Mouse (Mus musculus) neural tube, embryonic 15.5 days (tissue): ENCODE data around the gene Ngp. TPM values are rescaled to one million over a fixed set of nuclear protein-coding genes. Genes with fewer than 3 reads are reported as not detected.
A peak's percentile ranks its signal among the peaks of the same experiment; 100 is the strongest.
"Not testable (repeated sequence)": the region's sequence is repeated elsewhere in the genome, so short reads cannot be mapped to it uniquely, and the experiment has no call there.

ENCODE experiments used
- ATAC-seq: fragments of 200-750 bp; cut with Nextera tagmentation; 2 replicates; pipeline ENCODE4 v1.8.0; 2017; ENCODE audit warnings: mild to moderate bottlenecking, moderate TSS enrichment, moderate library complexity; ENCODE audit not compliant: low FRiP score
- H3K27ac ChIP-seq: fragments of 300-500 bp; sonication (generic); replicated peaks from 2 replicates; pipeline ENCODE4 v1.5.1; 2015; ENCODE audit warnings: mild to moderate bottlenecking, inconsistent platforms
- H3K27me3 ChIP-seq: fragments of 300-500 bp; sonication (generic); replicated peaks from 2 replicates; pipeline ENCODE4 v1.6.1; 2015; ENCODE audit warnings: inconsistent platforms
- H3K36me3 ChIP-seq: fragments of 300-500 bp; sonication (generic); 2 replicates; pipeline ENCODE4 v1.6.1; 2015; ENCODE audit warnings: inconsistent platforms
- H3K4me1 ChIP-seq: fragments of 300-500 bp; sonication (generic); 2 replicates; pipeline ENCODE4 v1.6.1; 2015; ENCODE audit warnings: inconsistent platforms
- H3K4me2 ChIP-seq: fragments of 300-500 bp; sonication (generic); 2 replicates; pipeline ENCODE4 v1.6.1; 2015; ENCODE audit warnings: inconsistent platforms, mild to moderate bottlenecking, moderate library complexity
- H3K4me3 ChIP-seq: fragments of 300-500 bp; sonication (generic); replicated peaks from 2 replicates; pipeline ENCODE4 v1.5.1; 2015; ENCODE audit warnings: mild to moderate bottlenecking, inconsistent platforms
- H3K9ac ChIP-seq: fragments of 300-500 bp; sonication (generic); replicated peaks from 2 replicates; pipeline ENCODE4 v1.6.1; 2015; ENCODE audit warnings: mild to moderate bottlenecking, inconsistent platforms
- H3K9me3 ChIP-seq: fragments of 300-500 bp; sonication (generic); replicated peaks from 2 replicates; pipeline ENCODE4 v1.6.1; 2016; ENCODE audit warnings: inconsistent platforms
- WGBS: fragments of 180-500 bp; shearing (Covaris S2); methylation state at CpG from one replicate; pipeline ENCODE4 v1.1.7; 2015; ENCODE audit warnings: mixed read lengths; 5-methylcytosine and 5-hydroxymethylcytosine counted together
- polyA plus RNA-seq: library from polyadenylated mRNA; unstranded; fragments of >200 nt; fragmentation: Nextera tagmentation; extraction: Ambion mirVana; gene quantifications from 2 replicates; pipeline ENCODE4 v1.2.1, GENCODE M21; 2015

Gene Ngp
- polyA plus RNA-seq, 1 experiment from 2014 or later = 1.9 TPM

- Histone ChIP-seq H3K4me1 (peaks cover 5% of the 10 kb centered on the region), H3K4me2 (no peak overlapping the region), H3K36me3 (peaks cover 20% of the 10 kb centered on the region), H3K4me3 (no peak overlapping the region), H3K27me3 (no peaks in the 10 kb centered on the region), H3K9me3 (no peaks in the 10 kb centered on the region), H3K9ac (no peak overlapping the region), H3K27ac (no peak overlapping the region)
- ATAC-seq = no peak
- 89% methylated on average over 5 of the region's 5 CpGs for WGBS
Observed at GRCm38 (mm10) chr9:110400650-110401049, 18.9 kb upstream of the Ngp start.

GRCm38 (mm10) chr9:110402731-110403130 is 16.8 kb upstream of the Ngp start:
- Histone ChIP-seq H3K27me3 (no peaks in the 10 kb centered on the region), H3K36me3 (peaks cover 7% of the 10 kb centered on the region; the same call in 1 of the 2 replicates), H3K4me3 (no peak overlapping the region), H3K9ac (no peak overlapping the region), H3K27ac (no peak overlapping the region), H3K4me2 (no peak overlapping the region), H3K4me1 (peaks cover 21% of the 10 kb centered on the region), H3K9me3 (no peaks in the 10 kb centered on the region)
- WGBS = 99% methylated on average over 2 of the region's 2 CpGs
- ATAC-seq = no peak

- WGBS = 76% methylated on average over 4 of the region's 4 CpGs
- not testable (repeated sequence) for ATAC-seq
Observed at GRCm38 (mm10) chr9:110403240-110403639, 16.3 kb upstream of the Ngp start.

GRCm38 (mm10) chr9:110407311-110408098 is 12.0 kb upstream of the Ngp start:
- H3K9me3 ChIP-seq = no peaks in the 10 kb centered on the region
- 2% methylated on average over 41 of the region's 41 CpGs for WGBS
- ATAC-seq = peak; percentile 72
- H3K4me2 ChIP-seq = peak overlapping the region; percentile 94
- peak overlapping the region; percentile 83 for H3K4me3 ChIP-seq
- no peaks in the 10 kb centered on the region for H3K27me3 ChIP-seq
- H3K4me1 ChIP-seq = peaks cover 28% of the 10 kb centered on the region
- H3K36me3 ChIP-seq = no peaks in the 10 kb centered on the region; the same call in 1 of the 2 replicates
- H3K27ac ChIP-seq = peak overlapping the region; percentile 84
- peak overlapping the region; percentile 91 for H3K9ac ChIP-seq

More at GRCm38 (mm10) chr9:110403240-110403639, 16.3 kb upstream of the Ngp start:
- not testable (repeated sequence) for H3K9me3 ChIP-seq, H3K4me3 ChIP-seq, H3K36me3 ChIP-seq, H3K27me3 ChIP-seq, H3K4me2 ChIP-seq, H3K27ac ChIP-seq, H3K9ac ChIP-seq
- H3K4me1 ChIP-seq = peaks cover 21% of the 10 kb centered on the region

- ATAC-seq = peak; percentile 95
- under 1% methylated on average over 39 of the region's 39 CpGs for WGBS
Observed at GRCm38 (mm10) chr9:110408099-110408773, 11.3 kb upstream of the Ngp start, which contains the start of gene Ptpn23. Gene Ptpn23, minus strand, starts transcription at chr9:110408213.

GRCm38 (mm10) chr9:110410908-110411887 is 8.3 kb upstream of the Ngp start:
- Histone ChIP-seq H3K27ac (no peak overlapping the region), H3K4me2 (no peak overlapping the region), H3K4me3 (no peak overlapping the region), H3K4me1 (peaks cover 17% of the 10 kb centered on the region), H3K36me3 (no peaks in the 10 kb centered on the region), H3K9ac (no peak overlapping the region), H3K27me3 (no peaks in the 10 kb centered on the region), H3K9me3 (no peaks in the 10 kb centered on the region)
- no peak for ATAC-seq
- WGBS = 46% methylated on average over 6 of the region's 6 CpGs

More at GRCm38 (mm10) chr9:110408099-110408773, 11.3 kb upstream of the Ngp start, which contains the start of gene Ptpn23:
- peak within 1 kb of the TSS; percentile 83 for H3K4me3 ChIP-seq
- no peaks in the 10 kb centered on the region; the same call in 1 of the 2 replicates for H3K36me3 ChIP-seq
- no peaks in the 10 kb centered on the region for H3K27me3 ChIP-seq
- peaks cover 28% of the 10 kb centered on the region for H3K4me1 ChIP-seq
- peak within 1 kb of the TSS; percentile 89 for H3K27ac ChIP-seq
- H3K4me2 ChIP-seq = peak within 1 kb of the TSS; percentile 94
- peak within 1 kb of the TSS; percentile 91 for H3K9ac ChIP-seq
- H3K9me3 ChIP-seq = no peaks in the 10 kb centered on the region

- Histone ChIP-seq H3K4me1 (peaks cover 7% of the 10 kb centered on the region), H3K27ac (no peak overlapping the region), H3K27me3 (no peaks in the 10 kb centered on the region), H3K36me3 (no peaks in the 10 kb centered on the region), H3K9me3 (no peaks in the 10 kb centered on the region), H3K4me2 (no peak overlapping the region), H3K4me3 (no peak overlapping the region), H3K9ac (no peak overlapping the region)
- 76% methylated on average over 7 of the region's 7 CpGs for WGBS
- ATAC-seq = no peak
Observed at GRCm38 (mm10) chr9:110412926-110413325, 6.6 kb upstream of the Ngp start.

- 62% methylated on average over 9 of the region's 9 CpGs for WGBS
- no peaks in the 10 kb centered on the region for H3K9me3 ChIP-seq
- no peak overlapping the region for H3K4me2 ChIP-seq
- no peak for ATAC-seq
- H3K4me3 ChIP-seq = no peak overlapping the region
- no peaks in the 10 kb centered on the region for H3K27me3 ChIP-seq
- H3K27ac ChIP-seq = no peak overlapping the region
- peaks cover 4% of the 10 kb centered on the region for H3K4me1 ChIP-seq
- H3K36me3 ChIP-seq = no peaks in the 10 kb centered on the region
- H3K9ac ChIP-seq = no peak overlapping the region
Observed at GRCm38 (mm10) chr9:110413785-110414184, 5.8 kb upstream of the Ngp start.

GRCm38 (mm10) chr9:110431241-110431640 is 11.7 kb downstream of the Ngp start:
- H3K27me3 ChIP-seq = no peaks in the 10 kb centered on the region
- H3K9ac ChIP-seq = no peak overlapping the region
- no peak overlapping the region for H3K27ac ChIP-seq
- no peaks in the 10 kb centered on the region for H3K4me1 ChIP-seq
- WGBS = 66% methylated on average over 8 of the region's 8 CpGs
- H3K4me2 ChIP-seq = no peak overlapping the region
- ATAC-seq = no peak
- H3K9me3 ChIP-seq = no peaks in the 10 kb centered on the region
- H3K4me3 ChIP-seq = no peak overlapping the region
- H3K36me3 ChIP-seq = peaks cover 86% of the 10 kb centered on the region

GRCm38 (mm10) chr9:110433045-110433444 is 13.5 kb downstream of the Ngp start:
- H3K4me3 ChIP-seq = no peak overlapping the region
- no peak overlapping the region for H3K4me2 ChIP-seq
- no peaks in the 10 kb centered on the region for H3K27me3 ChIP-seq
- H3K27ac ChIP-seq = no peak overlapping the region
- no peak for ATAC-seq
- no peaks in the 10 kb centered on the region for H3K9me3 ChIP-seq
- 94% methylated on average over 2 of the region's 2 CpGs for WGBS
- H3K9ac ChIP-seq = no peak overlapping the region
- H3K4me1 ChIP-seq = no peaks in the 10 kb centered on the region
- H3K36me3 ChIP-seq = peaks cover 81% of the 10 kb centered on the region

- Histone ChIP-seq H3K4me2 (no peak overlapping the region), H3K27ac (no peak overlapping the region), H3K36me3 (peaks cover 58% of the 10 kb centered on the region), H3K9ac (no peak overlapping the region), H3K9me3 (no peaks in the 10 kb centered on the region), H3K4me1 (no peaks in the 10 kb centered on the region), H3K27me3 (no peaks in the 10 kb centered on the region), H3K4me3 (no peak overlapping the region)
- WGBS = 90% methylated on average over 11 of the region's 11 CpGs
- no peak for ATAC-seq
Observed at GRCm38 (mm10) chr9:110436041-110436440, 16.5 kb downstream of the Ngp start.
